Mouse (Mus musculus): ENCODE results near the gene Hist1h2ad. TPM values are rescaled to one million over a fixed set of nuclear protein-coding genes. Genes with fewer than 3 reads are reported as not detected.
"Not testable (repeated sequence)": the region's sequence is repeated elsewhere in the genome, so short reads cannot be mapped to it uniquely, and the experiment has no call there.

The Hist1h2ad gene
- polyA plus RNA-seq, 1 experiment from 2014 or later = 3.0 TPM

DNA sequence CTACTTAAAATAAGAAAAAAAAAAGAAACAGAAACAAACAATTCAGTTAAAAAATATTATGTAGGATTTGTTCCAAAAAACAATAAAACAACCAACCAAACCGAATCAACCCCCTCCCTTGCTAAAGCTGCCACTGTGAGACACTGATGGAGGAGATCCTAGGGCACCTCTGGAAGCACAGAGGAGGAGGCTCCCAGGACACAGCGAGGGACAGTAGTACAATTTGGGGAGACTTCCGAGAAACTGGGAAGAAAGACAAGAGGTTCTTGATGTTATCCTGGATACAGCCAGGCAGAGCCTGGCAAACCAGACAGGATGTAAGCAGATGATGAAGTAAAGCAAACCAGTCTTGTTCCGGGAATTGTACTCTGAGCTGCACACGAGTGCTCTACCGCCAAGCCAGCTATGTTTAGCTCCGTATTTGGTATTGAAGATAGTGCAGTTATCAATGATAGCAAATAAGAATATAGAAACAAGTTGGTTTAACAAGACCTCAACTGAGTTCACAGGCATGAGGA is 29.1 kb downstream of the Hist1h2ad start:
- no peak for ATAC-seq (ENCODE audit: low FRiP score, low read depth)
- H3K4me2 ChIP-seq (replicated peaks) = no peak overlapping the region
- whole genome bisulfite sequencing = 80% methylated on average over 7 of the region's 7 CpGs
- no peak overlapping the region for H3K4me3 ChIP-seq
- no peaks in the 10 kb centered on the region for H3K4me1 ChIP-seq
- H3K27ac ChIP-seq = no peak overlapping the region
- no peak overlapping the region for H3K9ac ChIP-seq
- H3K9me3 ChIP-seq = no peaks in the 10 kb centered on the region
- no peaks in the 10 kb centered on the region for H3K36me3 ChIP-seq
- H3K27me3 ChIP-seq = no peaks in the 10 kb centered on the region

DNA sequence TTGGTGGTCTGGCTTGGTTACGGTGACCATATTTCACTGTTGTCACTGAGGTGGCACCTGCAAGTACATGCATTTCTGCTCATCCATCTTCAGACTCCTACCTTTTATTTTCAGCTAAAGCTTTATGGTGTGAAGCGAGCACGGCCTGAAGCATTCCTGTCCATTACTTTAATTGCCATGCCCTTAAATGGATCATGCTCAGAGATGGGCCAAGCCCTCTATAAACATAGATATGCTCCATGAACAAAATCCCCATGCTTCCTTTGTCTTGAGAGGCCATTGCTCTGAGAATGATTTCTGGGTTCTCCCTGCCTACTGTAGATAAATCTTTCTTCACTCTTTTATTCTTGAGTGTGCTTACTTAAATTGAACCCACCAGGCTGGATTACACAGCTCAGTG is 30.3 kb downstream of the Hist1h2ad start:
- ATAC-seq (ENCODE audit: low FRiP score, low read depth) = no peak
- Histone ChIP-seq H3K4me1 (no peaks in the 10 kb centered on the region), H3K4me3 (no peak overlapping the region), H3K27ac (no peak overlapping the region), H3K27me3 (no peaks in the 10 kb centered on the region), H3K9me3 (no peaks in the 10 kb centered on the region), H3K9ac (no peak overlapping the region), H3K36me3 (no peaks in the 10 kb centered on the region), H3K4me2 (replicated peaks) (no peak overlapping the region)
- 74% methylated on average over 3 of the region's 3 CpGs for WGBS

DNA sequence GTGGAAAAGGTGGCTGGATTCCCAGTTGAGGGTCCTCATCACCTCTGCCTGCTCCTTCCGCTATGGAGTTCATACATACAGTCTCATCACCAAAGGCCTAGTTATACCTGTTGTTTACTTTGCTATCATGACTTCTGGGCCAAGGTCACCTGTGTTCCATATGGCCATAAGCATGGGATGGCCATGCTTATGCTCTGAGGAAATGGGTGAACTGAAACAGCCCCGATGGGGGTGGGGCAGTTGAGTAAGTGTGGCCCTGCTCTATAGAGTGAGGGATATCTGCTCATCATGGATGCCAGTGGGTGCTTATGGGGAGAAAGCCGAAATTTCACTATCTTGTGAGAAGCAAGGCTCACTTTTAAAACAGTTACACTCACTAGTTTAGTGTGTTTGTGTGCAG is 30.9 kb downstream of the Hist1h2ad start:
- no peak overlapping the region for H3K9ac ChIP-seq
- H3K4me3 ChIP-seq = no peak overlapping the region
- H3K36me3 ChIP-seq = no peaks in the 10 kb centered on the region
- H3K9me3 ChIP-seq = no peaks in the 10 kb centered on the region
- H3K27ac ChIP-seq = no peak overlapping the region
- H3K4me2 ChIP-seq (replicated peaks) = no peak overlapping the region
- 81% methylated on average over 3 of the region's 3 CpGs for WGBS
- no peaks in the 10 kb centered on the region for H3K4me1 ChIP-seq
- H3K27me3 ChIP-seq = no peaks in the 10 kb centered on the region
- ATAC-seq (ENCODE audit: low FRiP score, low read depth) = no peak

DNA sequence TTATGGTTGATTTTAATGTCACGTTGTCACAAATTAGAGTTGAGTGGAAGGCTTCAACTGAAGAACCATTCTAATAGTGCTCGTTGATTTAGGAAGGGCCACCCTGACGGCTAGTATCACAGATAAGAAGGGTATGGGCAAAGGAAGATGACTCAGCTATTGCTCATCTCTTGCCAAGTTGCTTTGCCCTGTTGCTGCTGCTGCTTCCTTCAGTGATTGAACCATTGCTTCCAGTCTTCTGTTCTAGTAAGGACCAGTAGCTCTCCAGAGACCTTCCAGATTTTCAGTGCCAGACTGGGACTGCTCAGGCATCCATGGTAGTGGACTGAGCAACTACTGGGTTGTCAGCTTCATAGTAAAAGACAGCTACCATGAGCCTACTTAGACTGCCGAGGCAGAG is 35.0 kb downstream of the Hist1h2ad start:
- no peak for ATAC-seq (ENCODE audit: low FRiP score, low read depth)

DNA sequence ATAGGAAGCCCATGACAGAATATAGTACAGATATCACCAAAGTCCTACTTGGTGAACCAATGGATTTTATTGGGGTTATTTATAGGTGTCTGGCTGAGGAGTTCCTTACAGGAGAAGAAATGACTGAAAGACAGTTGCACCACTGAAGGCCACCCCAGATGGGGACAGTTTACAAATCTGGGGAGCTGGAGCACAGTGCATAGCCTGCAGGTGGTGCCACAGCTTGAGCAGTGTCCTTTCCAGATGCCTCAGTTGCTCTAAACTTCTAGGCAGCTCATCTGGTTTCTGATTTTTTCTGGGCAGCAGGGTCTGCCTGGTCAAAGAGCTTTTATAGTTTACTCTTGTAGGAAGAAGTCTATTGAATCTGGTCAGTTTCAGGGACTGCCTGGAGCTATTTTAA is 35.7 kb downstream of the Hist1h2ad start:
- Histone ChIP-seq H3K4me1 (no peaks in the 10 kb centered on the region), H3K27ac (no peak overlapping the region), H3K4me3 (no peak overlapping the region), H3K27me3 (no peaks in the 10 kb centered on the region), H3K36me3 (no peaks in the 10 kb centered on the region), H3K9me3 (no peaks in the 10 kb centered on the region), H3K9ac (no peak overlapping the region), H3K4me2 (replicated peaks) (no peak overlapping the region)
- no peak for ATAC-seq (ENCODE audit: low FRiP score, low read depth)

More for the DNA sequence above, 35.0 kb downstream of the Hist1h2ad start:
- H3K9me3 ChIP-seq = no peaks in the 10 kb centered on the region
- H3K27ac ChIP-seq = no peak overlapping the region
- 88% methylated on average over 4 of the region's 4 CpGs for WGBS
- no peak overlapping the region for H3K9ac ChIP-seq
- no peaks in the 10 kb centered on the region for H3K4me1 ChIP-seq
- H3K36me3 ChIP-seq = no peaks in the 10 kb centered on the region
- H3K4me3 ChIP-seq = no peak overlapping the region
- no peaks in the 10 kb centered on the region for H3K27me3 ChIP-seq
- H3K4me2 ChIP-seq (replicated peaks) = no peak overlapping the region

DNA sequence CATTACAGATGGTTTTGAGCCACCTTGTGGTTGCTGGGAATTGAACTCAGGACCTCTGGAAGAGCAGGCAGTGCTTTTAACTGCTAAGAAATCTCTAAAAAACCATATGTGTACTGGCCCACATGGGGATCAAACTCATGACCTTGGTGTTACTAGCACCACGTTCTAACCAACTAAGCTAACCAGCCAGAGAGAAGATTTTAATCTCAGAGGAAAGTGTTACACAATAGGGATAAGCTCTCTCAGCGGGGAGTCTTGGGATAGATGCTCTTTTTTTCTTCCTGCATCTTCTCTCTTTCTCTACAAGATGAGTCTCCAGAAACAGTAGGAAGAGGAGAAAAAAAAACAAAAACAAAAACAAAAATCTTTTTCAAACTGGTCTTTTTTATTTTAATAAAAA is 36.2 kb downstream of the Hist1h2ad start:
- no peak overlapping the region for H3K9ac ChIP-seq
- H3K4me1 ChIP-seq = no peaks in the 10 kb centered on the region
- H3K27ac ChIP-seq = no peak overlapping the region
- H3K4me3 ChIP-seq = no peak overlapping the region
- no peak overlapping the region for H3K4me2 ChIP-seq (replicated peaks)
- no peaks in the 10 kb centered on the region for H3K9me3 ChIP-seq
- 78% methylated on average over 2 of the region's 2 CpGs for WGBS
- H3K36me3 ChIP-seq = no peaks in the 10 kb centered on the region
- no peaks in the 10 kb centered on the region for H3K27me3 ChIP-seq
- ATAC-seq (ENCODE audit: low FRiP score, low read depth) = no peak

DNA sequence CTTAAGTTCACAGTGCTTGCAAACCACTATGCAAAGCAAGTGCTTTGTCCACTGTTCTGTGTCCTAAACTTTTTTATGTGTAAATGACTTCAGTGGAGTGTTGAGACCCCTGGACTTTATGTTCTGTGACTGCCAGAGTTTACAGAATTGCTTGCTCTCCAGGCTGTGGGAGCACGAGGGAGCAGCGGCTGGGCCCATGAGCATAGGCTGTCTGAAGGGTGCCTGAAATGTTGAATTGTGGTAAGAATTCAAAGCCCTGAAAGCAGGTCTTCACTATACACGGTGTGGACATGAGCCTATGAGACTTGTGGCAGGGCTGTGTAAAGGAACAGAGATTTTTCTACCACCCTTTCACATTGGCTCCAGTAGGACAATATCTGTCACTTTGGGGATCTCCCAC is 37.5 kb downstream of the Hist1h2ad start:
- ATAC-seq (ENCODE audit: low FRiP score, low read depth) = no peak
- 88% methylated on average over 3 of the region's 3 CpGs for WGBS

DNA sequence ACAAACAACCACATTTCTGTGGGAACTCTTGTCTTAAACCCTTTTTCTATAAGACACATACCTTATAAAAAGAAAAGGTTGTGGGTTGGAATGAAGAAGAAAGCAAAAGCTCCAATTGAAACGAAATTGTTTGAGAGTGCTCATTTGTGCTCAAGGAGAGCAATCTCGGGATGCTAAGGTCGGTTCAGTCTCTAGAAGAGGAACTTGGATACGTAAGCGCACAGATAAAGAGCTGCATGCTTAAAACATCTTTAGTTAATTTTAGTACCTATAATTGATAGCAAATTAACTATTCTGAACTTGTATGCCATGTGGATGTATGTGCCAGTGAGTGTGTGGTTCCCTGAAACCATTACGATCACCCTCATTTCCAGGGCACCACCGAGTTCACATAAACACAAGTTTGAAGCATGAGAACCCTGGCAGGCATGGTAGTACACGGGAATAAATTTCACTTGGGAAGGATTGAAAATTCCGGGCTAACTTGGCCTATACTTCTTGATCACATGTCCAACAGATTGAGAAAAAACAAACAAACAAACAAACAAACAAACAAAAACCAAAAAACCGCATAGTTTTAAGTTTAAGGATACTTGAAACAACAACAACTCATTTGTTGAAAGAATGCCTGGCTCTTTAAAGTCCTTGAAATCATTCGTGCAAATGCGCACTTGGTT is 46.0 kb downstream of the Hist1h2ad start:
- H3K36me3 ChIP-seq = no peaks in the 10 kb centered on the region
- H3K9me3 ChIP-seq = no peaks in the 10 kb centered on the region
- H3K4me2 ChIP-seq (replicated peaks) = peak overlapping the region; percentile 95
- peak overlapping the region; percentile 69 for H3K9ac ChIP-seq
- ATAC-seq (ENCODE audit: low FRiP score, low read depth) = no peak
- H3K27ac ChIP-seq = peak overlapping the region; percentile 99
- 52% methylated on average over 12 of the region's 12 CpGs for WGBS
- H3K4me3 ChIP-seq = peak overlapping the region; percentile 73
- H3K27me3 ChIP-seq = no peaks in the 10 kb centered on the region
- peaks cover 11% of the 10 kb centered on the region for H3K4me1 ChIP-seq

More for the DNA sequence above, 37.5 kb downstream of the Hist1h2ad start:
- Histone ChIP-seq H3K36me3 (no peaks in the 10 kb centered on the region), H3K9ac (no peak overlapping the region), H3K4me2 (replicated peaks) (no peak overlapping the region), H3K9me3 (no peaks in the 10 kb centered on the region), H3K27ac (no peak overlapping the region), H3K4me1 (no peaks in the 10 kb centered on the region), H3K27me3 (no peaks in the 10 kb centered on the region), H3K4me3 (no peak overlapping the region)

DNA sequence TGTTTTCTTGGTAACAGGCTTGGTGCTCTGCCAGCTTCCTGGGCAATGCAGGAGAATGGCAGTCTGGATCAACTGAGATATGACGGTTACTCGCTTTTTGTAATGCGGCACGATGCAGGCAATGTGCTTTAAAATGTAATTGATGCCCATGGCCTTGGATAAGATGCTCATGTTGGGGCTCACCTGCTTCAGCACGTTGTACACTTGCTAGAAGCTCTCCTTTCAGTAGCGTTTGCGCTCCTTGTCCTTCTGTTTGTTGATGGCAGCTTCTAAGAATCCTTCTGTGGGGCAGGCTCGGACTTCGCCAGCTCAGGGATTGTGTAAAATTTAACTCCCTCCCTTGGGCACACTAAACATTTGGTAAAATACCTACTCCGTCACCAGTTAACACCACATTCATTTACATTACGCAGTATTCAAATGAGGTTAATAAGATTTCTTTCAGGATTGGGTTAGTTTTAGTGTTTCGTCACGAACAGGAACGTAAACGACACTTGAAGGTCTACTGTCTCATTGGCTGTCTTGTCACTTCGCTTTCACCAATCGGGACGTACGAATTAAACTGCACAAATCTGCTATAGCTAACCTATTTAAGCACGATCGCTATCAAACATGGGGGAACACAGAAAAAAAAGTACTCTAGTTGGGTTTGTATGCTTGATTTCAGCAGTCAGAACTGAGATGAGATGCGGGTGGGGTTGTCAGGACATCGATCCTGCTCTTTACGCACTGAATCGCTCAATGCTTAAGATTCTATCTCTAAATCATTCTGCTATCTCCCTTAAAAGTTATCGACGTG is 46.8 kb downstream of the Hist1h2ad start, which contains the start of gene Hist1h2be:
Gene Hist1h2be (minus strand): TSS at position 392 of the 799 bp plus-strand sequence.
- Histone ChIP-seq H3K27ac (peak within 1 kb of the TSS; percentile 99), H3K9ac (peak within 1 kb of the TSS; percentile 93), H3K9me3 (no peaks in the 10 kb centered on the region), H3K4me2 (replicated peaks) (peak within 1 kb of the TSS; percentile 95), H3K4me3 (peak within 1 kb of the TSS; percentile 73), H3K27me3 (no peaks in the 10 kb centered on the region), H3K36me3 (no peaks in the 10 kb centered on the region), H3K4me1 (peaks cover 11% of the 10 kb centered on the region)
- under 1% methylated on average over 27 of the region's 27 CpGs for WGBS
- ATAC-seq (ENCODE audit: low FRiP score, low read depth) = peak; percentile 87

DNA sequence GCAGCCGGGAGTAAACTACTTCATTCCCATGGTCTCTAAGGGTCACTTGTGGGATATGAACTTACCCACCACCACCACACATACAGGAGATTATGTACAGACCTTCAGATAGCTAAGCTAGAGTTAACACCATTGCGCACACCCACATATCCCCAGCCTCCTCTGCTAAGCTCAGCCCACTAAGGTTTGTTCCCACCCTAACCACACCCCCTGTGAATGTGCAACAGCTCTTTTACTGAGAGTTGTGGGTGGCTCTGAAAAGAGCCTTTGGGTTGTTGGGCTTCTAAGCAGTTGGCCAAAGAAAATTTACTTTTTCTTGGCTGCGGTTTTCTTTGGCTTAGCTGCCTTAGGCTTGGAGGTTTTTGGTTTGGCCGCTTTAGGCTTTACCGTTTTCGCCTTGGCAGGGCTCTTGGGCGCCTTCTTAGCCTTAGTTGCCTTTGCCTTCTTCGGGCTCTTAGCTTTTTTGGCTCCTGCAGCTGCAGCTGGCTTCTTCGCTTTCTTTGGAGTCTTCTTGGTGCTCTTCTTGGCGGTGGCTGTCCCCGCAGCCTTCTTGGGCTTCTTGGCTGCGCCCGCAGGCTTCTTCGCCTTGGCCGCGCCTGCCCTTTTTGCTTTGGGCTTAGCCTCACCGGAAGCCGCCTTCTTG is 47.5 kb downstream of the Hist1h2ad start:
- Histone ChIP-seq H3K27ac (peak overlapping the region; percentile 99), H3K27me3 (no peaks in the 10 kb centered on the region), H3K4me2 (replicated peaks) (peak overlapping the region; percentile 95), H3K9ac (peak overlapping the region; percentile 93), H3K4me1 (peaks cover 11% of the 10 kb centered on the region), H3K36me3 (no peaks in the 10 kb centered on the region), H3K4me3 (peak overlapping the region; percentile 73), H3K9me3 (no peaks in the 10 kb centered on the region)
- under 1% methylated on average over 18 of the region's 18 CpGs for WGBS
- ATAC-seq (ENCODE audit: low FRiP score, low read depth) = peak; percentile 88

DNA sequence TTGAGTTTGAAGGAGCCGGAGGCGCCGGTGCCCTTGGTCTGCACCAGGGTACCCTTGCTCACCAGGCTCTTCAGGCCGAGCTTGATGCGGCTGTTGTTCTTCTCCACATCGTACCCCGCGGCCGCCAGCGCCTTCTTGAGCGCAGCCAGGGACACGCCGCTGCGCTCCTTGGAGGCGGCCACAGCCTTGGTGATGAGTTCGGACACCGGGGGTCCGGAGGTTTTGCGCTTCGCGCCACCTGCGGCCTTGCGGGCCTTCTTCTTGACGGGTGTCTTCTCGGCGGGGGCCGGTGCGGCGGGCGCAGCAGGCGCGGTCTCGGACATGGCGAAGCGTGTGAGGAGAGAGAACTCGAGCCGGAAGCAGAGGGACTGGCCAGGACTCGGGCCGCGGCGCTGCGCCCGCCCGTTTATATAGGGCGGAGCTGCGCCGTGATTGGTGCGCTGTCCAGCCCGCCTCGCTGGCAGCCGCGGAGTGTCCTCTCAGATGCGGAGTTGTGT is 48.0 kb downstream of the Hist1h2ad start, which contains the start of gene Hist1h1e:
Gene Hist1h1e (minus strand): TSS at position 384 of the 497 bp plus-strand sequence.
- H3K4me2 ChIP-seq (replicated peaks) = peak within 1 kb of the TSS; percentile 95
- peak within 1 kb of the TSS; percentile 99 for H3K27ac ChIP-seq
- H3K9ac ChIP-seq = peak within 1 kb of the TSS; percentile 93
- H3K4me1 ChIP-seq = peaks cover 11% of the 10 kb centered on the region
- H3K27me3 ChIP-seq, H3K9me3 ChIP-seq, H3K36me3 ChIP-seq: not testable (repeated sequence)
- peak within 1 kb of the TSS; percentile 73 for H3K4me3 ChIP-seq
- under 1% methylated on average over 53 of the region's 53 CpGs for WGBS
- peak; percentile 89 for ATAC-seq (ENCODE audit: low FRiP score, low read depth)
